Mouse (Mus musculus): ENCODE measurements around the gene Arhgef3. TPM values are rescaled to one million over a fixed set of nuclear protein-coding genes. Genes with fewer than 3 reads are reported as not detected.

The Arhgef3 gene
- polyA plus RNA-seq, 1 experiment = 2.6 TPM

GRCm38 (mm10) chr14:27272835-27273138, 158.1 kb downstream of the Arhgef3 start:
- no peak overlapping the region for H3K9ac ChIP-seq (ENCODE audit: low read depth, poor library complexity, severe bottlenecking)
- H3K27ac ChIP-seq (ENCODE audit: insufficient read depth, low read length) = peak overlapping the region; percentile 98
- H3K4me3 ChIP-seq (ENCODE audit: low read depth, low read length) = no peak overlapping the region
- no peak for TF ChIP-seq EP300 (IDR thresholded peaks at IDR 0.05; ENCODE audit: insufficient read depth, low read depth, low read length)
- TF ChIP-seq POLR2A (IDR thresholded peaks at IDR 0.05; ENCODE audit: insufficient read depth, low read length) = no peak
- TF ChIP-seq CTCF (IDR thresholded peaks at IDR 0.05; ENCODE audit: low read depth, low read length) = no peak
- peaks cover 10% of the 10 kb centered on the region for H3K4me1 ChIP-seq (ENCODE audit: control insufficient read depth, insufficient read depth, low read length)
- H3K27me3 ChIP-seq (ENCODE audit: control insufficient read depth, insufficient read depth, low read length, poor library complexity, severe bottlenecking) = no peaks in the 10 kb centered on the region
- no peaks in the 10 kb centered on the region for H3K36me3 ChIP-seq (ENCODE audit: control insufficient read depth, insufficient read depth, low read length, poor library complexity, severe bottlenecking)
- peaks cover 11% of the 10 kb centered on the region for H3K9me3 ChIP-seq (replicated peaks; ENCODE audit: control insufficient read depth, insufficient read depth, low read length, poor library complexity, severe bottlenecking)

- no peak overlapping the region for H3K9ac ChIP-seq (ENCODE audit: low read depth, poor library complexity, severe bottlenecking)
- H3K4me1 ChIP-seq (ENCODE audit: control insufficient read depth, insufficient read depth, low read length) = peaks cover 8% of the 10 kb centered on the region
- peaks cover 11% of the 10 kb centered on the region for H3K9me3 ChIP-seq (replicated peaks; ENCODE audit: control insufficient read depth, insufficient read depth, low read length, poor library complexity, severe bottlenecking)
- TF ChIP-seq CTCF (IDR thresholded peaks at IDR 0.05; ENCODE audit: low read depth, low read length) (no peak), EP300 (IDR thresholded peaks at IDR 0.05; ENCODE audit: insufficient read depth, low read depth, low read length) (peak; percentile 88)
- H3K4me3 ChIP-seq (ENCODE audit: low read depth, low read length) = no peak overlapping the region
- H3K27me3 ChIP-seq (ENCODE audit: control insufficient read depth, insufficient read depth, low read length, poor library complexity, severe bottlenecking) = no peaks in the 10 kb centered on the region
- H3K27ac ChIP-seq (ENCODE audit: insufficient read depth, low read length) = peak overlapping the region; percentile 98
- no peaks in the 10 kb centered on the region for H3K36me3 ChIP-seq (ENCODE audit: control insufficient read depth, insufficient read depth, low read length, poor library complexity, severe bottlenecking)
Measured at GRCm38 (mm10) chr14:27273169-27273568, 158.5 kb downstream of the Arhgef3 start.

GRCm38 (mm10) chr14:27277259-27277658, 162.6 kb downstream of the Arhgef3 start:
- no peaks in the 10 kb centered on the region for H3K4me1 ChIP-seq (ENCODE audit: control insufficient read depth, insufficient read depth, low read length)
- TF ChIP-seq EP300 (IDR thresholded peaks at IDR 0.05; ENCODE audit: insufficient read depth, low read depth, low read length) (no peak), CTCF (IDR thresholded peaks at IDR 0.05; ENCODE audit: low read depth, low read length) (no peak), POLR2A (IDR thresholded peaks at IDR 0.05; ENCODE audit: insufficient read depth, low read length) (no peak)
- H3K27me3 ChIP-seq (ENCODE audit: control insufficient read depth, insufficient read depth, low read length, poor library complexity, severe bottlenecking) = no peaks in the 10 kb centered on the region
- no peak overlapping the region for H3K27ac ChIP-seq (ENCODE audit: insufficient read depth, low read length)
- no peak overlapping the region for H3K4me3 ChIP-seq (ENCODE audit: low read depth, low read length)
- no peaks in the 10 kb centered on the region for H3K36me3 ChIP-seq (ENCODE audit: control insufficient read depth, insufficient read depth, low read length, poor library complexity, severe bottlenecking)
- no peak overlapping the region for H3K9ac ChIP-seq (ENCODE audit: low read depth, poor library complexity, severe bottlenecking)
- H3K9me3 ChIP-seq (replicated peaks; ENCODE audit: control insufficient read depth, insufficient read depth, low read length, poor library complexity, severe bottlenecking) = peaks cover 11% of the 10 kb centered on the region

GRCm38 (mm10) chr14:27280201-27280890, 165.6 kb downstream of the Arhgef3 start:
- no peak for TF ChIP-seq EP300 (IDR thresholded peaks at IDR 0.05; ENCODE audit: insufficient read depth, low read depth, low read length)
- no peak for TF ChIP-seq POLR2A (IDR thresholded peaks at IDR 0.05; ENCODE audit: insufficient read depth, low read length)
- no peak for TF ChIP-seq CTCF (IDR thresholded peaks at IDR 0.05; ENCODE audit: low read depth, low read length)
- no peak overlapping the region for H3K9ac ChIP-seq (ENCODE audit: low read depth, poor library complexity, severe bottlenecking)
- H3K36me3 ChIP-seq (ENCODE audit: control insufficient read depth, insufficient read depth, low read length, poor library complexity, severe bottlenecking) = no peaks in the 10 kb centered on the region
- no peaks in the 10 kb centered on the region for H3K4me1 ChIP-seq (ENCODE audit: control insufficient read depth, insufficient read depth, low read length)
- H3K9me3 ChIP-seq (replicated peaks; ENCODE audit: control insufficient read depth, insufficient read depth, low read length, poor library complexity, severe bottlenecking) = peaks cover 6% of the 10 kb centered on the region
- no peak overlapping the region for H3K4me3 ChIP-seq (ENCODE audit: low read depth, low read length)
- no peak overlapping the region for H3K27ac ChIP-seq (ENCODE audit: insufficient read depth, low read length)
- H3K27me3 ChIP-seq (ENCODE audit: control insufficient read depth, insufficient read depth, low read length, poor library complexity, severe bottlenecking) = no peaks in the 10 kb centered on the region

- Histone ChIP-seq H3K27me3 (ENCODE audit: control insufficient read depth, insufficient read depth, low read length, poor library complexity, severe bottlenecking) (no peaks in the 10 kb centered on the region), H3K4me1 (ENCODE audit: control insufficient read depth, insufficient read depth, low read length) (no peaks in the 10 kb centered on the region), H3K9me3 (replicated peaks; ENCODE audit: control insufficient read depth, insufficient read depth, low read length, poor library complexity, severe bottlenecking) (no peaks in the 10 kb centered on the region), H3K36me3 (ENCODE audit: control insufficient read depth, insufficient read depth, low read length, poor library complexity, severe bottlenecking) (no peaks in the 10 kb centered on the region), H3K9ac (ENCODE audit: low read depth, poor library complexity, severe bottlenecking) (no peak overlapping the region), H3K27ac (ENCODE audit: insufficient read depth, low read length) (no peak overlapping the region), H3K4me3 (ENCODE audit: low read depth, low read length) (no peak overlapping the region)
- TF ChIP-seq CTCF (IDR thresholded peaks at IDR 0.05; ENCODE audit: low read depth, low read length) (no peak), EP300 (IDR thresholded peaks at IDR 0.05; ENCODE audit: insufficient read depth, low read depth, low read length) (no peak), POLR2A (IDR thresholded peaks at IDR 0.05; ENCODE audit: insufficient read depth, low read length) (no peak)
Measured at GRCm38 (mm10) chr14:27283956-27284355, 169.3 kb downstream of the Arhgef3 start.

GRCm38 (mm10) chr14:27286202-27286601, 171.5 kb downstream of the Arhgef3 start:
- Histone ChIP-seq H3K9ac (ENCODE audit: low read depth, poor library complexity, severe bottlenecking) (no peak overlapping the region), H3K27me3 (ENCODE audit: control insufficient read depth, insufficient read depth, low read length, poor library complexity, severe bottlenecking) (no peaks in the 10 kb centered on the region), H3K4me1 (ENCODE audit: control insufficient read depth, insufficient read depth, low read length) (no peaks in the 10 kb centered on the region), H3K4me3 (ENCODE audit: low read depth, low read length) (no peak overlapping the region), H3K36me3 (ENCODE audit: control insufficient read depth, insufficient read depth, low read length, poor library complexity, severe bottlenecking) (no peaks in the 10 kb centered on the region), H3K27ac (ENCODE audit: insufficient read depth, low read length) (no peak overlapping the region), H3K9me3 (replicated peaks; ENCODE audit: control insufficient read depth, insufficient read depth, low read length, poor library complexity, severe bottlenecking) (no peaks in the 10 kb centered on the region)
- no peak for TF ChIP-seq POLR2A (IDR thresholded peaks at IDR 0.05; ENCODE audit: insufficient read depth, low read length)
- no peak for TF ChIP-seq CTCF (IDR thresholded peaks at IDR 0.05; ENCODE audit: low read depth, low read length)
- TF ChIP-seq EP300 (IDR thresholded peaks at IDR 0.05; ENCODE audit: insufficient read depth, low read depth, low read length) = no peak
